Mouse (Mus musculus): ENCODE measurements around the gene Usp47. TPM values are rescaled to one million over a fixed set of nuclear protein-coding genes. Genes with fewer than 3 reads are reported as not detected.

The Usp47 gene
- polyA plus RNA-seq, 1 experiment, result 11.2 TPM

GRCm38 (mm10) chr7:112118086-112118485 is 94.8 kb downstream of the Usp47 start:
- no peak for DNase-seq (ENCODE audit: low read depth, low spot score)
- WGBS, result 84% methylated on average over 7 of the region's 7 CpGs

GRCm38 (mm10) chr7:112119248-112119647 is 95.9 kb downstream of the Usp47 start:
- WGBS, result 78% methylated on average over 7 of the region's 7 CpGs
- DNase-seq (ENCODE audit: low read depth, low spot score), result no peak

GRCm38 (mm10) chr7:112120861-112121810 is 97.8 kb downstream of the Usp47 start:
- 80% methylated on average over 11 of the region's 11 CpGs for WGBS
- DNase-seq (ENCODE audit: low read depth, low spot score), result no peak

- 79% methylated on average over 11 of the region's 11 CpGs for WGBS
- no peak for DNase-seq (ENCODE audit: low read depth, low spot score)
These were observed 98.7 kb downstream of the Usp47 start for GRCm38 (mm10) chr7:112121866-112122500.

- 85% methylated on average over 5 of the region's 5 CpGs for WGBS
- DNase-seq (ENCODE audit: low read depth, low spot score), result no peak
These were observed 100.3 kb downstream of the Usp47 start for GRCm38 (mm10) chr7:112123612-112124011.

- 83% methylated on average over 7 of the region's 7 CpGs for WGBS
- DNase-seq (ENCODE audit: low read depth, low spot score), result no peak
These were observed 102.4 kb downstream of the Usp47 start for GRCm38 (mm10) chr7:112125625-112126260.

- 58% methylated on average over 5 of the region's 5 CpGs for WGBS
- no peak for DNase-seq (ENCODE audit: low read depth, low spot score)
These were observed 103.9 kb downstream of the Usp47 start for GRCm38 (mm10) chr7:112127085-112127637.

- no peak for DNase-seq (ENCODE audit: low read depth, low spot score)
- 86% methylated on average over 4 of the region's 4 CpGs for WGBS
These were observed 104.7 kb downstream of the Usp47 start for GRCm38 (mm10) chr7:112127954-112128353.

- DNase-seq (ENCODE audit: low read depth, low spot score), result no peak
- 50% methylated on average over 4 of the region's 4 CpGs for WGBS
These were observed 105.5 kb downstream of the Usp47 start for GRCm38 (mm10) chr7:112128810-112129209.

GRCm38 (mm10) chr7:112129851-112130250 is 106.5 kb downstream of the Usp47 start:
- WGBS, result 83% methylated on average over 6 of the region's 6 CpGs
- no peak for DNase-seq (ENCODE audit: low read depth, low spot score)

GRCm38 (mm10) chr7:112130660-112131059 is 107.4 kb downstream of the Usp47 start:
- no peak for DNase-seq (ENCODE audit: low read depth, low spot score)
- WGBS, result 97% methylated on average over 3 of the region's 3 CpGs

GRCm38 (mm10) chr7:112132005-112132404 is 108.7 kb downstream of the Usp47 start:
- WGBS, result 61% methylated on average over 6 of the region's 6 CpGs
- DNase-seq (ENCODE audit: low read depth, low spot score), result no peak

GRCm38 (mm10) chr7:112133277-112133676 is 110.0 kb downstream of the Usp47 start:
- no peak for DNase-seq (ENCODE audit: low read depth, low spot score)
- WGBS, result 90% methylated on average over 5 of the region's 5 CpGs

- 84% methylated on average over 4 of the region's 4 CpGs for WGBS
These were observed 111.9 kb downstream of the Usp47 start for GRCm38 (mm10) chr7:112135161-112135560.

GRCm38 (mm10) chr7:112136537-112136936 is 113.2 kb downstream of the Usp47 start:
- WGBS, result 78% methylated on average over 5 of the region's 5 CpGs
- DNase-seq (ENCODE audit: low read depth, low spot score), result no peak

More at GRCm38 (mm10) chr7:112135161-112135560, 111.9 kb downstream of the Usp47 start:
- no peak for DNase-seq (ENCODE audit: low read depth, low spot score)

- no peak for DNase-seq (ENCODE audit: low read depth, low spot score)
- 68% methylated on average over 7 of the region's 7 CpGs for WGBS
These were observed 114.8 kb downstream of the Usp47 start for GRCm38 (mm10) chr7:112138168-112138508.

- WGBS, result 61% methylated on average over 11 of the region's 11 CpGs
- no peak for DNase-seq (ENCODE audit: low read depth, low spot score)
These were observed 115.5 kb downstream of the Usp47 start for GRCm38 (mm10) chr7:112138509-112139405.

GRCm38 (mm10) chr7:112140725-112141124 is 117.4 kb downstream of the Usp47 start:
- DNase-seq (ENCODE audit: low read depth, low spot score), result no peak
- 91% methylated on average over 2 of the region's 2 CpGs for WGBS

GRCm38 (mm10) chr7:112142616-112143015 is 119.3 kb downstream of the Usp47 start:
- no peak for DNase-seq (ENCODE audit: low read depth, low spot score)
- WGBS, result 70% methylated on average over 3 of the region's 3 CpGs
